8 mouse cellular contexts compared by ENCODE assay signal in the genomic region with DNA sequence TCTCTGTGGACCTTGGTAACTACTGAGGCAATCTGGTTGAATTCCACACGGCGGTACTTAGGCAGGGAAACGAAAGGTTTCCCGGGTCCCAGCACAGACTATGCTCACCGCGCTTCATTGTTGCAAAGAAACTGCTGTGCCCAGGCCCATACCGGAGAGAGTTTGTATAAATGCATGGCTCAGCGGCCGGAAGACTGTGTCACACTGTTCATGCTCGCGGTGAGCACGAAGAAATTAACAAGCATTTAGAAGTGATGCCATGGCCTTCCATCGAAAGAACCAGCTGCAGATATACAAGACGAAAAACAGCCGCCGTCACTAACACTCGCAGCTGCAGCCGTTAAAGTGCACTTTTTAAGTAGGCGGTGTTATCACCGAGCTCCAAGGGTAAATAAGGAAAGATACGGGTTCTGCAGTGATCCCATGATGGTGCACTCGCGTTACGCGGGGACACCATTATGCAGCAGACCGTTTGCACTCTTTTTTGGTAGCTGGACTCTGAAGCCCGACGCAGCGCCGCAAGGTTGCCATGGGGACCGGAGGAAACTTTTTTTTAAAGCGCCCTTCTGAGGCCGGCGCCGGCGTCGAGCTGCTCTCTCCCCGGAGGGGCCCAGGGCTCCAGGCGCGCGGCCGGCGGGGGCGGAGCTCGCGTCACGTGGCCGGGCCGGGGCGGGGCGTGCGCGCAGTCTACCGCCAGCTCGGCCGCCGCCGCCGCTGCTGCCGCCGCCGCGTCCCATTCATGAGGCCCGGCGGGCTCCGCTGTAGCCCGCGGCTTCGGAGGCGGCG. TPM values are rescaled to one million over a fixed set of nuclear protein-coding genes. Genes with fewer than 3 reads are reported as not detected.
A peak's percentile ranks its signal among the peaks of the same experiment; 100 is the strongest.
DNase-seq lines count a peak whose midpoint lies in the region; ATAC-seq lines count a peak whose summit lies in the region.

No protein-coding gene starts in this region.

- DNase-seq in adrenal gland, adult 2 months = peak; percentile 96
- DNase-seq in embryo, embryonic 11 days = peak; percentile 96
- peak; percentile 84 for DNase-seq in gastrocnemius, postnatal 36 days
- peak; percentile 91 to 94 for DNase-seq in left cerebral cortex, postnatal 25 days (ENCODE audit: low spot score in 2 of 2)
- peak; percentile 92 for DNase-seq in mesoderm, embryonic 11.5 days (ENCODE audit: low read depth, low spot score)
- DNase-seq in right cerebral cortex, postnatal 25 days = peak; percentile 95
- DNase-seq in urinary bladder, postnatal 36 days (ENCODE audit: low spot score in 2 of 2) = peak; percentile 85 to 88

- peak overlapping the region; percentile 89 for H3K4me2 ChIP-seq in intestine, embryonic 15.5 days (replicated peaks)

- peaks cover 26% of the 10 kb centered on the region for H3K4me1 ChIP-seq in intestine, embryonic 15.5 days (replicated peaks)

- 2% methylated on average over 67 of the region's 71 CpGs for WGBS in intestine, embryonic 15.5 days

- no peaks in the 10 kb centered on the region for H3K27me3 ChIP-seq in intestine, embryonic 15.5 days (replicated peaks)

- H3K36me3 ChIP-seq in intestine, embryonic 15.5 days = no peaks in the 10 kb centered on the region

- intact Hi-C loops in gastrocnemius, postnatal 36 days (cut with DNase I) = no loop called here
- intact Hi-C loops in left cerebral cortex, postnatal 25 days (cut with DNase I) = loop anchor here (5.0 kb wide), 3 partner anchors 56 to 181 kb away; partner anchors contain the start of genes Myl12a and Myom1

- peak overlapping the region; percentile 91 for H3K9ac ChIP-seq in intestine, embryonic 15.5 days

- H3K9me3 ChIP-seq in intestine, embryonic 15.5 days = no peaks in the 10 kb centered on the region

- H3K27ac ChIP-seq in intestine, embryonic 15.5 days = peak overlapping the region; percentile 87

- peak overlapping the region; percentile 95 for H3K4me3 ChIP-seq in intestine, embryonic 15.5 days (replicated peaks)

- ATAC-seq in intestine, embryonic 15.5 days = peak; percentile 98

RNA-seq across cellular contexts. Expression of gene Lpin2, which starts 0.7 kb away (rescaled TPM):
- 10 to 100 TPM; 38.1 to 43.0 TPM for total RNA-seq in adrenal gland, adult 2 months (2021)
- polyA plus RNA-seq in adrenal gland, adult 2 months (2012; rRNA removed) = 7.0 and 8.2 TPM in 2 replicates
- 1 to 10 TPM; 2.6 to 3.5 TPM for total RNA-seq in gastrocnemius, postnatal 36 days (2021)
- 22.5 and 25.9 TPM in 2 replicates for polyA plus RNA-seq in intestine, embryonic 15.5 days (2015; fragmentation: Nextera tagmentation; extraction: Ambion mirVana)
- 10 to 100 TPM; 81.0 to 85.1 TPM for total RNA-seq in left cerebral cortex, postnatal 25 days (2021)

Comparison
In these comparisons a context has a peak if more than half of its experiments do, and no peak if none do; other contexts are left out.
1. Peak in every context shown above with its lines: DNase-seq, ATAC-seq, H3K4me3 ChIP-seq and H3K27ac ChIP-seq.
2. RNA of gene Lpin2, which starts 0.7 kb away (total RNA-seq): 81.0 to 85.1 TPM in left cerebral cortex, postnatal 25 days and 38.1 to 43.0 TPM in adrenal gland, adult 2 months; 2.6 to 3.5 TPM in gastrocnemius, postnatal 36 days; every median in the first group is over 4 times any median in the second.